Mouse (Mus musculus) stomach, embryonic 14.5 days (tissue): ENCODE measurements around the gene Rab7b. TPM values are rescaled to one million over a fixed set of nuclear protein-coding genes. Genes with fewer than 3 reads are reported as not detected.

Source experiments
- ATAC-seq: fragments of 200-750 bp; cut with Nextera tagmentation; 2 replicates; pipeline ENCODE4 v1.8.0; 2017; ENCODE audit warnings: low read depth, moderate TSS enrichment; ENCODE audit not compliant: insufficient number of reproducible peaks, insufficient read depth, low FRiP score
- H3K27ac ChIP-seq: fragments of 300-500 bp; sonication (generic); 2 replicates; pipeline ENCODE4 v1.5.1; 2014; ENCODE audit warnings: mild to moderate bottlenecking, low read length, moderate library complexity, mixed read lengths
- H3K27me3 ChIP-seq: fragments of 300-500 bp; sonication (generic); 2 replicates; pipeline ENCODE4 v1.6.1; 2014; ENCODE audit warnings: low read length, control low read depth, mixed read lengths; ENCODE audit not compliant: control insufficient read depth, insufficient read depth
- H3K36me3 ChIP-seq: fragments of 300-500 bp; sonication (generic); 2 replicates; pipeline ENCODE4 v1.6.1; 2014; ENCODE audit warnings: mild to moderate bottlenecking, control low read depth, low read length, moderate library complexity, mixed read lengths; ENCODE audit not compliant: control insufficient read depth, insufficient read depth
- H3K4me1 ChIP-seq: fragments of 300-500 bp; sonication (generic); 2 replicates; pipeline ENCODE4 v1.6.1; 2014; ENCODE audit warnings: low read length, control low read depth, mixed read lengths; ENCODE audit not compliant: control insufficient read depth, insufficient read depth
- H3K4me2 ChIP-seq: fragments of 300-500 bp; sonication (generic); replicated peaks from 2 replicates; pipeline ENCODE4 v1.6.1; 2014; ENCODE audit warnings: low read depth, low read length, control low read depth
- H3K4me3 ChIP-seq: fragments of 300-500 bp; sonication (generic); 2 replicates; pipeline ENCODE4 v1.5.1; 2014; ENCODE audit warnings: low read depth, low read length, control low read depth
- H3K9ac ChIP-seq: fragments of 300-500 bp; sonication (generic); replicated peaks from 2 replicates; pipeline ENCODE4 v1.6.1; 2014; ENCODE audit warnings: low read depth, mild to moderate bottlenecking, control low read depth, low read length, moderate library complexity, mixed read lengths
- H3K9me3 ChIP-seq: fragments of 300-500 bp; sonication (generic); 2 replicates; pipeline ENCODE4 v1.6.1; 2016; ENCODE audit warnings: low read depth, low read length, control low read depth; ENCODE audit not compliant: control insufficient read depth
- WGBS: fragments of 180-500 bp; shearing (Covaris S2); extraction: QIAGEN DNeasy Blood & Tissue Kit; methylation state at CpG from one replicate; pipeline ENCODE4 v1.1.7; 2014; 5-methylcytosine and 5-hydroxymethylcytosine counted together
- polyA plus RNA-seq: library from polyadenylated mRNA; unstranded; fragments of >200 nt; fragmentation: Nextera tagmentation; extraction: Ambion mirVana; gene quantifications from 2 replicates; pipeline ENCODE4 v1.2.1, GENCODE M21; 2014

Rab7b gene
- polyA plus RNA-seq, result 3.9 and 4.4 TPM in 2 replicates

DNA sequence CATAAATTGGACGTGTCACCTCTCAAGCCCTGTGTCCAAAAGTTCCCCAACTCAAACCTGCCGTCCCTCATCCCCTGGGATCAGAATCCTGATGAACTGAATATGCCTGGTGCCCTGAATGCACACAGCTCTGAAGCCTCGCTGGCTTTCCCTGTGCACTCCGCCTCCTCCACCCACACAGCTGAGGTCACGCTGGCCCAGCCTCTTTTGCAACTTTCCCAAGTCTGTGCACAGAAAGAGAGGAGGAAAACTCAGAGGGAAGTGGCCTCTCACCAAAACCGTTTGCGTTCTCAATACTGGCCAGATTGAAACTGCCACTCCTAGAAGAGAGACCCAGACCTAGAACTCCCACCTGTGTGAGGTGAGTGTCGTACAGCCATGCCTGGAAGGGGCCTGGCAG is at the start of gene Rab7b:
Gene Rab7b, plus strand, starts transcription at position 221 of the 400 bp plus-strand sequence.
- ATAC-seq, result peak; percentile 67; the same call in 1 of the 2 replicates
- no peak within 1 kb of the TSS for H3K27ac ChIP-seq

GRCm38 (mm10) chr1:131640062-131640461 is 48.4 kb upstream of the Rab7b start:
- Histone ChIP-seq H3K4me3 (no peak overlapping the region), H3K27me3 (no peaks in the 10 kb centered on the region), H3K4me2 (no peak overlapping the region), H3K9ac (no peak overlapping the region), H3K27ac (no peak overlapping the region), H3K9me3 (no peaks in the 10 kb centered on the region), H3K36me3 (no peaks in the 10 kb centered on the region), H3K4me1 (no peaks in the 10 kb centered on the region)
- 73% methylated on average over 4 of the region's 4 CpGs for WGBS
- ATAC-seq, result no peak

More for the DNA sequence above, at the start of gene Rab7b:
- peaks cover 8% of the 10 kb centered on the region; the same call in 1 of the 2 replicates for H3K4me1 ChIP-seq
- H3K27me3 ChIP-seq, result no peaks in the 10 kb centered on the region
- H3K9ac ChIP-seq, result no peak within 1 kb of the TSS
- H3K9me3 ChIP-seq, result no peaks in the 10 kb centered on the region
- no peak within 1 kb of the TSS for H3K4me3 ChIP-seq
- H3K4me2 ChIP-seq, result no peak within 1 kb of the TSS
- no peaks in the 10 kb centered on the region for H3K36me3 ChIP-seq
- 56% methylated on average over 8 of the region's 8 CpGs for WGBS

DNA sequence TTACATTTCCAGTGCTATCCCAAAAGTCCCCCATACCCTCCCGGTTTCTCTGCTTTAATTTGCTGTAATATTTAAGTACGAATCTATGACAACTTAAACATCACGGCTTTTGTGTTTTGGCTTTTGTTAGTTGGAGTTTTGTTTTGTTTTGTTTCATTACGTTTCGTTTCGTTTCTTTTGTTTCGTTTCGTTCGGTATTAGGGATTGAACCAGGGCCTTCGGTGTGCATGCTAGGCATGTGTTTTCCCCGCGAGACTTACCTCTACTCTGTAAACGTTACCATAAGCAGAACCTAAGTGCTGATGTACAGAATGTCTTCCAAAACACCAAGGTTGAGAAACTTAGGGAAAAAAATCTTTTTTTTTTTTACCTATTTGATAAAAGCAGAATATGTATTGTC is 46.9 kb upstream of the Rab7b start:
- Histone ChIP-seq H3K36me3 (no peaks in the 10 kb centered on the region), H3K27me3 (no peaks in the 10 kb centered on the region), H3K4me1 (no peaks in the 10 kb centered on the region), H3K27ac (no peak overlapping the region), H3K4me3 (no peak overlapping the region), H3K9me3 (no peaks in the 10 kb centered on the region), H3K4me2 (no peak overlapping the region), H3K9ac (no peak overlapping the region)
- ATAC-seq, result no peak
- 92% methylated on average over 13 of the region's 13 CpGs for WGBS

GRCm38 (mm10) chr1:131642251-131642650 is 46.2 kb upstream of the Rab7b start:
- ATAC-seq, result no peak
- Histone ChIP-seq H3K9ac (no peak overlapping the region), H3K4me3 (no peak overlapping the region), H3K27me3 (no peaks in the 10 kb centered on the region), H3K36me3 (no peaks in the 10 kb centered on the region), H3K27ac (no peak overlapping the region), H3K9me3 (no peaks in the 10 kb centered on the region), H3K4me1 (no peaks in the 10 kb centered on the region), H3K4me2 (no peak overlapping the region)
- WGBS, result 85% methylated on average over 2 of the region's 2 CpGs

GRCm38 (mm10) chr1:131652670-131653443 is 35.6 kb upstream of the Rab7b start:
- Histone ChIP-seq H3K9me3 (no peaks in the 10 kb centered on the region), H3K4me1 (peaks cover 4% of the 10 kb centered on the region; the same call in 1 of the 2 replicates), H3K4me2 (no peak overlapping the region), H3K9ac (no peak overlapping the region), H3K36me3 (no peaks in the 10 kb centered on the region), H3K27me3 (no peaks in the 10 kb centered on the region), H3K27ac (no peak overlapping the region), H3K4me3 (no peak overlapping the region)
- ATAC-seq, result no peak
- WGBS, result 76% methylated on average over 12 of the region's 12 CpGs

DNA sequence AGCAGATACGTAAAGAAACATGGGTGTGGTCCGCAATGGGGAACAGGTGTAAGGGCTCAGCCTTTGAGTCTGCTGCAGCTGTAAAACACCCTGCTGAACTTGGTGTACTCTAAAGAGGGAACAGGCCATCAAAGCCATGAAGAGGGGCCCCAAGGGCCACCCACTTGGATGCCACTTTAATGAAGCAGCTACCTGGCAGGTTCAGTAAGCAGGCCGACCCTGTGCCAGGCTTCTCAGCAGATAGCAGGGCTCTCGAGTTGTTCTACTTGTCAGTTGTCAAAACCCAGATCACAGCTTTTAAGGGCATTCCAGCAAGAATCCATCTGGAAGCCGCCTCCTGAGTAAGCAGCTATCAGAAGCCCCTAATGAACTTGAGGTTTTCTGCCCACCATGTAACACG is 32.9 kb upstream of the Rab7b start:
- Histone ChIP-seq H3K9ac (no peak overlapping the region), H3K27me3 (no peaks in the 10 kb centered on the region), H3K4me1 (peaks cover 4% of the 10 kb centered on the region; the same call in 1 of the 2 replicates), H3K27ac (no peak overlapping the region), H3K4me3 (no peak overlapping the region), H3K36me3 (no peaks in the 10 kb centered on the region), H3K4me2 (no peak overlapping the region), H3K9me3 (no peaks in the 10 kb centered on the region)
- ATAC-seq, result no peak
- WGBS, result 65% methylated on average over 6 of the region's 6 CpGs

GRCm38 (mm10) chr1:131657945-131658354 is 30.5 kb upstream of the Rab7b start:
- peaks cover 4% of the 10 kb centered on the region; the same call in 1 of the 2 replicates for H3K4me1 ChIP-seq
- no peaks in the 10 kb centered on the region for H3K9me3 ChIP-seq
- no peak overlapping the region for H3K9ac ChIP-seq
- H3K4me2 ChIP-seq, result peak overlapping the region; percentile 29
- no peak overlapping the region; the same call in 1 of the 2 replicates for H3K27ac ChIP-seq
- no peaks in the 10 kb centered on the region for H3K27me3 ChIP-seq
- WGBS, result 0% methylated on average over 11 of the region's 11 CpGs
- no peaks in the 10 kb centered on the region for H3K36me3 ChIP-seq
- H3K4me3 ChIP-seq, result no peak overlapping the region; the same call in 1 of the 2 replicates
- ATAC-seq, result peak; percentile 75; the same call in 1 of the 2 replicates

GRCm38 (mm10) chr1:131659512-131660085 is 28.9 kb upstream of the Rab7b start:
- H3K27me3 ChIP-seq, result no peaks in the 10 kb centered on the region
- H3K9ac ChIP-seq, result no peak overlapping the region
- WGBS, result 79% methylated on average over 5 of the region's 5 CpGs
- H3K9me3 ChIP-seq, result no peaks in the 10 kb centered on the region
- H3K36me3 ChIP-seq, result no peaks in the 10 kb centered on the region
- peaks cover 4% of the 10 kb centered on the region; the same call in 1 of the 2 replicates for H3K4me1 ChIP-seq
- no peak for ATAC-seq
- H3K4me3 ChIP-seq, result no peak overlapping the region
- no peak overlapping the region for H3K27ac ChIP-seq
- no peak overlapping the region for H3K4me2 ChIP-seq
